Mouse (Mus musculus): ENCODE results near the gene Kcnb1.

Gene Kcnb1

DNA sequence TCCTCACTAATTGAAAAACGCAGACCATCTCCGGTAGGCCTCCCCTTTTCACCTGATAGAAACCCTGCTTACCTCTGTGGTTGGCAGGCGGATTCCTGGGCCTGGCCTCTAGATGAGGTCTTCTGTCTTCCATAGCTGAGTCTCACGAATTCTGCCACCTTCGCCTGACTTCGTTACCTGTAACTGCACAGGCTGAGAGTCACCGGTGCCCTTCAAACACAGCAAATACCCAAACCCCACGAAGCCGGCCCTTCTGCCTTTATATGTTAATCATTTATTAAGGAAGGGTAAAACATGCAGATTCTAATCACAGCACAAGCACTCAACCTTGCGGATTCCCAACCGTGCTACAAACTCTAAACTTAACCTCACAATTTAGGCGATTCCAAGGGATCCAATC is 130.0 kb downstream of the Kcnb1 start:
- no peak for DNase-seq (ENCODE audit: low read depth)

DNA sequence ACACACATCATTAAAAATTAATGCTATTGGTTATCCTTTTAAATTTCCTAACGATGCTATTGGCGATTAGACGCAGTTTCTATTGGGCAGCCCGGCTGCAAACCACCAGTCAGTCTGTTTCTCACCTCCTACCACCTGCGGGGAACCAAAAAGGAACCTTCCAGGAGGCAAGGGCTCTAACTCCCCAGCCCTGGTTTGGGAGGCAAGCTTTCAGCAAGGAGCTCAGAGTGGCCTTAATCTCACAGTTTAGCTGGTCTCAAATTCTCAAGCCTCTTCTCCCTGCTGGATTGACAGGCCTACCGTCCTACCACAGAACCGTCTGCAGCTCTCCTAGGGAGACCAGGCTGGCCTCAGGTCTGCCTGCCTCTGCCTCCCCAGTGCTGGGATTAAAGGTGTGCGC is 130.4 kb downstream of the Kcnb1 start:
- no peak for DNase-seq (ENCODE audit: low read depth)

GRCm38 (mm10) chr2:167058814-167059387 is 131.1 kb downstream of the Kcnb1 start:
- DNase-seq (ENCODE audit: low read depth) = no peak

DNA sequence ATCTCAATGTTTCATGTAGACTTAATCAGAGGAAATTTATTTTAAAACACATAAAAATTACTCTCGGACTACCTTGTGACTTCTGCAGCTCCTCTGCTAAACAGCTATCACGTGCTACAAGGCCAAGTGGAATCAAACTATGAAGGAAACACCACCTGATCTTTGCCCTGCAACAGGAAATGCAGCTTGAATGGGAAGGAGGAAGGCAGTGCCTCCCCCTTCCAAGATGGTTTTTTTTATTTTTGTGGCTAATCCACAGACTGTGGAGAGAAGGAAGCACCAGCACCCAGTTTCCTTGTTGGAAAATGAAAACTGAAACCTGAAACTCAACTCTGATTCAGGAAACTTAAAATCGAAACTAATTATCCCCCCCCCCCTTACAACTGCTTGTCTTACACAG is 131.8 kb downstream of the Kcnb1 start:
- peak; percentile 57 for DNase-seq (ENCODE audit: low read depth)

DNA sequence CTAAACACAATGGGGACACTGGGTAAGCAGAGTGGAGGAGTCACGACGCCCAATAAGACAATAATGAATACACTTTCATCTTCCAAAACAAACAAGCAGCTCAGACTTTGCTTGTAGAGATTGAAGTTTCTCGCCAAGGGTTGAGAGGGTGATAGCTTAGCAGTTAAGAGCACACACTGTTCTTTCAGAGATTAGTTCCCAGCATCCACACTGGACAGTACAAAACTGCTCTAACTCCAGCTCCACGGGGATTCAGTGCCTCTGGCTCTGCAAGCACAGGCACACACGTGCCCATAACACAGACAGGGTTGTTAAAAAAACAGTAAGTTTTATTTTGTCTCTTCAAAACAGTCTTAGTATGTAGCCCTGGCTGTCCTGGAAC is 133.0 kb downstream of the Kcnb1 start:
- no peak for DNase-seq (ENCODE audit: low read depth)

- DNase-seq (ENCODE audit: low read depth) = no peak
Observed at GRCm38 (mm10) chr2:167056210-167056941, 133.6 kb downstream of the Kcnb1 start.

DNA sequence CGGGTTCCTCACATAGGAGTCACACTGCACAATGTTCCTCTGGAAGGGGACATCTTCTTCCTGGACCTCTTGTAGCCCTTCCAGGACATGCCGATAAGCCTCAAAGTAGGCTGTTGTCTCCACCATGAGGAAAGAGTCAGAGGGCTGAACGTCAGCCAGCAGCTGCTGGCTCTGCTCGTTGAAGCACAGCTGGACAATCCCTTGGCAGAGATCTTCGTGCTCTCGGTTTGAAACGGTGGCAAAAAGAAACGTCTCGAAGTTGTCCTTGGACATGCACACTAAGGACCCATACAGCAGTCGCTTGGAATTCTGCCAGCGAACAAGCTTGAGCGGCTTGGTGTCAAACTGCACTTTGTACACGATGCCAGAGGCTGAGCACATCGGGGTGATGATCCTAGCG is 134.6 kb downstream of the Kcnb1 start:
- no peak for DNase-seq (ENCODE audit: low read depth)

- no peak for DNase-seq (ENCODE audit: low read depth)
Observed at GRCm38 (mm10) chr2:167053127-167053844, 136.7 kb downstream of the Kcnb1 start.

GRCm38 (mm10) chr2:167048698-167049358 is 141.1 kb downstream of the Kcnb1 start:
- DNase-seq (ENCODE audit: low read depth) = no peak

GRCm38 (mm10) chr2:167048223-167048622 is 141.7 kb downstream of the Kcnb1 start:
- no peak for DNase-seq (ENCODE audit: low read depth)
